Mouse (Mus musculus) left cerebral cortex, adult 2 months (tissue): ENCODE measurements around the gene Smtnl1. TPM values are rescaled to one million over a fixed set of nuclear protein-coding genes. Genes with fewer than 3 reads are reported as not detected.
"Not testable (repeated sequence)": the region's sequence is repeated elsewhere in the genome, so short reads cannot be mapped to it uniquely, and the experiment has no call there.

ENCODE experiments used
- DNase-seq, 2 experiments: peaks; one replicate each; pipeline ENCODE4 v3.0.0; 2021 to 2022; ENCODE audit warnings: low spot score in 2 of 2, mixed read lengths in 1 of 2; ENCODE audit errors: extremely low spot score in 1 of 2
- H3K27ac ChIP-seq: fragments of 200-600 bp; 2 replicates; pipeline ENCODE4 v1.8.1; 2022
- H3K4me3 ChIP-seq: fragments of 200-600 bp; 2 replicates; pipeline ENCODE4 v1.8.1; 2022
- CTCF ChIP-seq: fragments of 200-600 bp; IDR thresholded peaks from 2 replicates; pipeline ENCODE4 v1.8.1; 2022; ENCODE audit warnings: antibody characterized with exemption, mild to moderate bottlenecking, moderate library complexity
- intact Hi-C: fragments of 180-260 bp; cut with DNase I; formaldehyde crosslinking; loops from one replicate; pipeline ENCODE4 v1.15.1; 2025
- total RNA-seq, 2 experiments: library from RNA; stranded (reverse); gene quantifications; 2 replicates each; pipeline ENCODE4 v1.2.3; 2021

Gene Smtnl1
- total RNA-seq, 2 experiments from 2014 or later = not detected

DNA sequence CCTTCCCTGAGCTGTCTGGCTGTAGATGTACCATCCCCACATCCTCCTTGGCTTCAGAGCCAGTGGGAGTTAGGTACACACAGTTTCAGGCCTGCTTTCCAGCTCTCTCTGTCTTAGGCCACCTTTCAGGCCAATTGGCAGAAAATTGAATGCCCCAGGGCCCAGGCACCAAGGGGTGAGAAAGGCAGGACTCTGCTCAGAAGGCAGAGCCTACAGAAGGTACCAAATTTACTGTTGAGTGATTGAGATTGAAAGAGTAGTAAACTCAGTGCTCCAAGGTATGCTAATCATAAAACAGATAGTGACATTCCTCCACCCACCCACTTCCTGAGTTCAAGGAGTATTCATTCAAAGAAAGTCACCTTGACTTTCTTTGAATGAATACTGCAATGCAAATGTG is 13.1 kb downstream of the Smtnl1 start:
- no peak overlapping the region for H3K4me3 ChIP-seq
- no peak for TF ChIP-seq CTCF
- no peak overlapping the region for H3K27ac ChIP-seq
- intact Hi-C loops = no loop called here
- DNase-seq = no peak

DNA sequence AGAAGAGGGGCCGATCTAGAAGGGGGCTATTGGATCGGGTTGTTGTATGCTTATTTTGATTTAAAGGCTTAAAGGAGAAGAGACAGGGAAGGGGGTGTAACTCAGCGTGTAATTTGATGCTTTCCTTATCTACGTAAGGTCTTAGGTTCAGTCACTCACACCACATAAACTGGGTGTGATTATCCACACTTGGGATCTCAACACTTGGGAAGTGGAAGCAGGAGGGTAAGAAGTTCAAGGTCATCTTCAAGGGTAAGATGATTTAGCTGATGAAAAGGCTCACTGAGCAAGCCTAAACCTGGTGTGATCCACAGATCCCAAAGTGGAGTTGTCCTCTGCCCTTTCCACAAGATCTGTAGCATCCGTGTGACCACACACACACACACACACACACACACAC is 15.9 kb downstream of the Smtnl1 start:
- no peak overlapping the region for H3K4me3 ChIP-seq
- H3K27ac ChIP-seq = no peak overlapping the region
- no peak for TF ChIP-seq CTCF
- intact Hi-C loops = no loop called here
- no peak for DNase-seq

DNA sequence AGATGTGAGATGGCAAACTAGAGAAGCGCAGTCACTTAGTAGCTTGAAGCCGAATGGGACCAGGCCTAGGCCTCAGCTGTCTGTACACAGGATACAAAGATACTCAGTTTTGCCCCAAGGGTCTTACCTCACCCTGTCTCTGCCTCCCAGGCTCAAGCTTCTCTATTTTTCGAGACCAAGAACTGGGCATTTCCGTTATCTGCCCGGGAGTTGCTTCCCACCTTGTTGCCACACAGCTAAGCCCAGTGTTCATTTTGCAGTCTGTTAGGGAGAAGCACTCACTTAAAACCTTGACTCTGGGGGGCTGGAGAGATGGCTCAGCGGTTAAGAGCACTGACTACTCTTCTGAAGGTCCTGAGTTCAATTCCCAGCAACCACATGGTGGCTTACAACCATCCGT is 18.5 kb downstream of the Smtnl1 start:
- intact Hi-C loops = no loop called here
- H3K4me3 ChIP-seq = no peak overlapping the region
- no peak for TF ChIP-seq CTCF
- DNase-seq = no peak
- no peak overlapping the region for H3K27ac ChIP-seq

DNA sequence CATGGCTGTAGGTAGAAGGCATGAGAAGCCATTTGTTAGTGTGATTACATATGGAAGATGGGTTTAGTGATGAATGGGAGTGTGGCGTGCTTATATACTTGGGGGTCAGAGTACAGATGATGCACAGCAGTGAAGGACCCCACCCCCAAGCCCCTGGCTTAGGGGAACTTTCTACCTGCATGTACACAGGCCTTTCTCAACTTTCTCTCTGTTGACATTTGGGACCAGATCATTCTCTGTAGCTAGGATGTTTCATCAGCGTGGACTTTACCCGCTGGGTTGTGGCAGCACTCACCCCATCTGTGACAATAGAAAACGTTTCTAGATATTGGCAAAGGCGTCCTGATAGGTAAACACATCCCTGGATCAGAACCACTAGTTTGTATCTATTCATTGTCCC is 21.2 kb downstream of the Smtnl1 start:
- H3K4me3 ChIP-seq, DNase-seq, intact Hi-C loops, H3K27ac ChIP-seq: not testable (repeated sequence)

DNA sequence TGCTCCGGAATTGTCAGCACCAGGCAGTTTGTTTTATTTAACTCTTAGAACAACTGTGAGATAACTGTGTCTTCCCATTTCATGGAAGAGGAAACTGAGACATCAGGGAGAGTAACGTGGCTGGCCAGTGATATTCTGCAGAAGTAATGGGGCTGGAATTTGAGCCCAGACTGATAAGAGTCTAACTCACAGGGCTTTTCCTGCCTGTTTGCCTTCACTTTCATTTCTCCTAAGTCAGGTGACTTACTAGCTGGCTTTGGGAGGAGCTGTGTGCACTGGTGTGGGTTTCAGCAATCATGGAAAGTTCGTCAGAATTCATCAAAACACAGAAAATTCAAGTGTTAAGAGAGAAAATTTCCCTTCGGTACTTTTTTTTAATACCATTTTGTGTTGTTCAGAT is 22.1 kb downstream of the Smtnl1 start:
- no peak for TF ChIP-seq CTCF
- Histone ChIP-seq H3K27ac (no peak overlapping the region), H3K4me3 (no peak overlapping the region)
- intact Hi-C loops = no loop called here
- no peak for DNase-seq

DNA sequence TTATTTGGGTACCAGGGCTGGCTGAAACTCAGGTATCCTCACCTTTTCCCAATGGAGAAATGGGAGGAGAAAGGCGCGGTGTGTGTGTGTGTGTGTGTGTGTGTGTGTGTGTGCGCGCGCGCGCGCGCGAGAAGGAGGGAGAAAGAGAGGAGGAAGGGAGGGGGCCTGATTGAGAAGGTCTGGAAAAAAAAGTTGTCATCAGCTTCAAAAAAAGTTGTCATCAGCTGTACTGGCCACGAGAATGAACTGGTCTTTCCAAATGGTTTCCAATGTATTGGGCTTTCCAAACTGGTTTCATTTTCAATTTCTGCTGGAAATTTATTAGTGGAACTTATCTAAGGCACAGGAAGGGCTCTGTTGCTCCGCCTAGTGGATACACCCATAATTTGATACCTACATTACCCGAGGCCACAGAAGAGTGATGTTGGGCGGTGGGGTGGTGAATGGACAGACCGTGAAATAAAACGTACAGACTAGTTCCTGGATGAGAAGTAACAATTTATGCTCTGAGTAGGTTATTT is 23.4 kb downstream of the Smtnl1 start:
- H3K27ac ChIP-seq = peak overlapping the region; percentile 76
- intact Hi-C loops = loop anchor here (2.0 to 5.0 kb wide), 3 partner anchors 57 to 344 kb away; partner anchors contain the start of genes Gm19426 and Zdhhc5
- TF ChIP-seq CTCF = peak; percentile 78

DNA sequence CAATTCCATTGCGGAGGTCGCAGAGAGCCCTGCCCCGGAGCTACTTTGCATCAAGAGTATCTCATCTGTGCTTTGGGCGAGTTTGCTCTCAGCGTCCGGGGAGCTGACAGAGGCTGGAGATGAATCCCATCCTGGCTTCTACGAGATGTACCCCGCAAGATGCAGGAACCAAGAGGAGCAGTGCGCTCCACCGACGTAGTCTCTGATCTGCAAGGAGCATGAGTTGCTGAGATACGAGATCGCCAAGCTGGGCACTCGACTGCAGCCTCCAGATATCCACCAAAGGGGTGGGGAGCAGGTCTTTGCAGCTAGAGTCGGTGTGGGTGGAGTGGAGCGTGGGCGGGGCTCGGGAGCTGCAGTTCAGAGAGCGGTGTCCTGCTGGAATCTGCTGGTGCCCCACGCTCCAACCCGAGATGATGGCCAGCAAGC is 23.9 kb downstream of the Smtnl1 start, which contains the start of gene Ube2l6:
Gene Ube2l6 (plus strand): TSS at position 336 of the 429 bp plus-strand sequence.
- H3K4me3 ChIP-seq = peak within 1 kb of the TSS; percentile 49
- DNase-seq = peak; percentile 60 to 68
- intact Hi-C loops = loop anchor here (2.0 to 5.0 kb wide), 3 partner anchors 56 to 344 kb away; partner anchors contain the start of genes Gm19426 and Zdhhc5
- H3K27ac ChIP-seq = peak within 1 kb of the TSS; percentile 76
- no peak for TF ChIP-seq CTCF

More for the DNA sequence above, 23.4 kb downstream of the Smtnl1 start:
- peak; percentile 56 to 57 for DNase-seq
- H3K4me3 ChIP-seq = peak overlapping the region; percentile 49

DNA sequence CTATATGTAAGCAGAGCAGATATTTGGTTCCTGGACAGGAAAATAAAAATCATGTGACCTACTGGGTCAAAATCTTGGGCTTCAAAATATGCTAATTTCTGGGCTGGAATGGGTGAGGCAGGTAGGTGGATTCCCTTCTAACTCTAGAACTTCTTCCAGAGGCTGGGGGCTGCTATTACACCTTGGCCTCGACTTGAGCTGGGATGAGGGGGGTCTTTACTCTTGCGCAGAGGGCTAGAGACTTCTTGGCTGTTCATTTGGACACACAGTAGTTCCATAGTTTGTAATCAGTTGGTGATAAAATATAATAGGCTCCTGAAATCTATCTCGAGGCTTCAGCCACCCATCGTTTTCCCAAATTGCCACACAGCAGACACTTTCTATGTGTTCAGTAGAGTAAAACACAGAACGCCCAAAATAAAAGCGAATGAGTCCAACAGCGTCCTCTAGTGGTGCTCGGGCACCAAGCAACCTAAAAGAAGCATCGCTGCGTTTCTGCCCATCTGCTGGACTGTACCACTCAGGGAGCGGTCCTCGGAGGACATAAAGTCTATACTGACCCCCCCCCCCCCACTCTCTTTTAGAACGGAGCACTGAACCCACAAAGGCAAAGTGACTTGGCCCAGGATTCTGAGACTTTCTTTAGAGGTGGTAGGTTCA is 24.5 kb downstream of the Smtnl1 start:
- peak; percentile 86 for TF ChIP-seq CTCF
- intact Hi-C loops = loop anchor here (2.0 to 5.0 kb wide), 3 partner anchors 56 to 343 kb away; partner anchors contain the start of genes Gm19426 and Zdhhc5
- DNase-seq = peak; percentile 82 to 86
- Histone ChIP-seq H3K27ac (peak overlapping the region; percentile 76), H3K4me3 (peak overlapping the region; percentile 49)

DNA sequence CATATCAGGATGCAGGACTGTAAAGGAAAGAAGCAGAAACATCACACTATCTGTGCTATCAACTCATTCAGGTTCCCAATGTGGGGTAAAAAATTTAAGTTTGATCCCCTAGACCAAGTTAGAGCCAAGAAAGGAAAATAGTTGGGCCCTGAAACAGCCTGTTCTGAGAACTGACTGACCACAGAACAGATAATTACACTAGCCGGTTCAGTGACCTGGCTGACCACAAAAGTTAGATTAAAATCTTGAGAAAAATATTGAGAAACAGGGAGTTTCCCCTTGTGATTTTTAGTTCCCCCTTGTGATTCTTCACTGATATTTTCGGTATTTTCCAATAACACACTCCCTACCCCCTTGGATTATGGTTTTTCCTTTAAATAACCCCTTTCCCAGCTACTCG is 28.6 kb downstream of the Smtnl1 start:
- TF ChIP-seq CTCF = no peak
- H3K4me3 ChIP-seq = no peak overlapping the region

DNA sequence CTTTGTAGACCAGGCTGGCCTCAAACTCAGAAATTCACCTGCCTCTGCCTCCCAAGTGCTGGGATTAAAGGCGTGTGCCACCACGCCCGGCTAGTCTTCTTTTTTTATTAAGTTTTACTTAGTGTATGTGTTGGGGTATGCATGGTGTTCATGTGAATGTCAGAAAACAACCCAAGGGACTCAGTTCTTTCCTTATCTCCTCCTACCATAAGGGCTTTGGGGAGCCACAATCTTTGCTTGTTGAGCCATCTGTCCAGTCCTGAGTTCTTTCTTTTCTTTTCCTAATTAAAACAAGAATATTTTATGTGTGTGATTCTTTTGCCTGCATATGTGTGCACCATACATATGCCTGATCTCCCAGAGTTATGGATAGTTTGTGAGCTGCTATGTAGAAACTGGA is 29.3 kb downstream of the Smtnl1 start:
- intact Hi-C loops = no loop called here

More for the DNA sequence above, 28.6 kb downstream of the Smtnl1 start:
- no peak overlapping the region for H3K27ac ChIP-seq
- DNase-seq = no peak
- intact Hi-C loops = no loop called here

DNA sequence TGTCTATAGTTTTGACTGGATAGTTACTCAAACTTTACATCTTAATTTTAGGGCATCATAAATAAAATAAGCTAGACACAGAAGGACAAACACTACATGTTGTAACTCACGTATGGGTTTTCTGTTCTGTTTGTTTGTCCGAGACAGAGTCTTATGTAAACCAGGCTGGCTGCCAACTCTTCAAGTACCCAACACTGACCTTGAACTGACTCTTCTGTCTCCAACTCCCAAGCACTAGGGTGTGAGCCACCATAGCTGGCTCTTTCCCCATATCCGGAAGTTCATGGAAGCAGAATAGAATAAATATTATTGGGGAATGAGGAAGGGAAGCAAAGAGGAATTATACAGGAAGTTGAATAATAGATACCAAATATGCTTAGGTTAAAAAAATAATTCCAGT is 29.9 kb downstream of the Smtnl1 start:
- no peak for TF ChIP-seq CTCF
- intact Hi-C loops = no loop called here
- no peak for DNase-seq
- Histone ChIP-seq H3K27ac (no peak overlapping the region), H3K4me3 (no peak overlapping the region)

More for the DNA sequence above, 29.3 kb downstream of the Smtnl1 start:
- Histone ChIP-seq H3K4me3 (no peak overlapping the region), H3K27ac (no peak overlapping the region)
- DNase-seq = no peak
- TF ChIP-seq CTCF = no peak

DNA sequence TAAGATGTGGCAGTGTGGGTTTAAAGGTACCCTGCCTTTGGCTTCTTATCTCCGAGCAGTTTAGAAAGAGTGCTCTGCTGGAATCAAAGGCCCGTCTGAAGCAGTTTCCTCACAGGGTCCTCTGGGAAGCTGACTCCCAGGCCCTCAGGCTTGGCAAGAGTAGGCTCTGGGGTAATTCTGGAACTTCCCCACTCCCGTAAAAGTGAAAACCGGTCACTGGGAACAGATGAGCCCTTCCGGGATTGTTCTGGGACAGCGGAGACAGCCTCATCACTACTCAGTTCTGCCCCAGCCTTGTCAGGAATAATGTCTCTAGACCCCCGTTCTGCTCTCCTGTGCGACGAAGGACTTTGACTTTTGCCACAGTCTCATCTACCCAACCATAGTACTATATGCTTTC is 32.0 kb downstream of the Smtnl1 start:
- intact Hi-C loops = no loop called here
- H3K4me3 ChIP-seq = no peak overlapping the region
- H3K27ac ChIP-seq = no peak overlapping the region
- TF ChIP-seq CTCF = no peak
- no peak for DNase-seq

DNA sequence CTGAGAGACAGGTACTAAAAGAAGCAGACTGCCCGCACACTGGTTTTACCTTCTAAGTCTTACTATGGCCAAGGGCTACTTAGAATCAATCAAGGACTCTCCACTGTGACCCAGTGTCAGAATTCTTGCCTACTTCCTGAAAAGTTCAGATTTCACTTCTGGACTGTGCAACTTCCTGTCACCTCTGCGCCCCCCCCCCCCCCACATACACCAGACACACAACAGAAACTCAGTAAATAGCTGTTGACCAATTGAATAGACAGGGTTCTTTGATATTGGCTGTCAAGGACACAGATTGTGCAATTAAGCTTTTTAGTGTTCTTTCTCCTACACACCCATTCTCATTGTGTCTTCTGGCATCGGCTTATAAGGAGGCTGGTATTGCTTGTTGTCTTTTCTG is 34.1 kb downstream of the Smtnl1 start:
- intact Hi-C loops = no loop called here
- H3K27ac ChIP-seq = no peak overlapping the region
- DNase-seq = no peak
- no peak overlapping the region for H3K4me3 ChIP-seq
- TF ChIP-seq CTCF = no peak
